8 mouse cellular contexts compared by ENCODE assay signal in the genomic region with DNA sequence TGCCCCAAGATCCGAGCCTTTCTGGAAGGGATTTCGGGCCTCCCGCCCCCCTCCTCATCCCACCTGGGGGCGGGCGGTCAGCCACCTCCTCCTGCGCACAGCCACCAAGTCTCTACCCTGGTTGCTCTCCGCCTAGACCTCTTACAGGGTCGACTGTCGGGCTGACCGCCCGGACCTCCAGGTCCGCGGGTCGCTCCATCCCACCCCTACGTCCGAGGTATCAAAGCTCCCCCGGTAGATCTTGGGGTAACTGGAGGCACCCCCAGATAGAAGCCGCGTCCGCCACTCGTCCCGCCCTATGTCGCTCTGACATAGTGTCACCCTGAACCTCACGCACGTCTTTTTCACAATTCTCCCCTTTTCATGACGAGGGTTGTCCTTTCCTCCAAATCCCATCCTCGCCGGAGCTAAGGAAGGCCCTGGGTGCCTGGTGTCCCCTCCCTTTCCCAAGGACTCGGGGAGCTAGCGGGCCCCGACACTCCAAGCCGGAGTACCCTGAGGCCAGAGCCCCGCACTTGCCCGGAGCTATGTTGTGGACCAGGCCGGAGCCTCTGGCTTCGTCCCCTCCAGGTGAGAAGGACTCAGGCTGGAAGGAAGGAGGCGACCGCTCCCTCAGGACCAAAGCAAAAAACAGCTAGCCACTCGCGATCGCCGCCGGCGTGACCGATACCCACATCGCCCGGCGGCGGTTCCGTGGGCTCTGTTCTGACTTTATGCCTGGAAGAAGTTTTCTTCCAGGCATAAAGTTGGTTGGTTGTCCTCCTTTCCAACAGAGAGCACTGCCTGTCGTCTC.
A peak's percentile ranks its signal among the peaks of the same experiment; 100 is the strongest.
DNase-seq lines count a peak whose midpoint lies in the region; ATAC-seq lines count a peak whose summit lies in the region.

No protein-coding gene starts in this region.

- peaks cover 42% of the 10 kb centered on the region for H3K27me3 ChIP-seq in heart, embryonic 11.5 days (ENCODE audit: control insufficient read depth, insufficient read depth, low read length)
- peaks cover 46% of the 10 kb centered on the region for H3K27me3 ChIP-seq in kidney, embryonic 14.5 days (ENCODE audit: control insufficient read depth, insufficient read depth, low read length)
- peaks cover 19% of the 10 kb centered on the region for H3K27me3 ChIP-seq in stomach, embryonic 16.5 days (ENCODE audit: control insufficient read depth, insufficient read depth, low read length)

- H3K4me1 ChIP-seq in heart, embryonic 11.5 days (ENCODE audit: control insufficient read depth, insufficient read depth, low read length): peaks cover 15% of the 10 kb centered on the region; the same call in 1 of the 2 replicates
- H3K4me1 ChIP-seq in kidney, embryonic 14.5 days (ENCODE audit: control insufficient read depth, insufficient read depth, low read length): no peaks in the 10 kb centered on the region
- peaks cover 22% of the 10 kb centered on the region for H3K4me1 ChIP-seq in stomach, embryonic 16.5 days (ENCODE audit: control insufficient read depth, insufficient read depth, low read length)

- peak; percentile 8 to 63 for DNase-seq in adrenal gland, adult (ENCODE audit: inconsistent age in 2 of 2, low spot score in 1 of 2)
- no peak for DNase-seq in adrenal gland, adult 8-10 months
- peak; percentile 54 to 60 for DNase-seq in B cell, adult 2 months
- DNase-seq in cerebellum, postnatal 10 days: peak; percentile 49 to 62

- H3K9me3 ChIP-seq in heart, embryonic 11.5 days (replicated peaks; ENCODE audit: control insufficient read depth, low read length): no peaks in the 10 kb centered on the region
- H3K9me3 ChIP-seq in kidney, embryonic 14.5 days (ENCODE audit: control insufficient read depth, low read length): no peaks in the 10 kb centered on the region
- H3K9me3 ChIP-seq in stomach, embryonic 16.5 days (replicated peaks; ENCODE audit: control insufficient read depth, low read length): no peaks in the 10 kb centered on the region

- H3K36me3 ChIP-seq in heart, embryonic 11.5 days (ENCODE audit: control insufficient read depth, insufficient read depth, low read length): no peaks in the 10 kb centered on the region
- no peaks in the 10 kb centered on the region for H3K36me3 ChIP-seq in kidney, embryonic 14.5 days (ENCODE audit: control insufficient read depth, insufficient read depth, low read length)
- no peaks in the 10 kb centered on the region for H3K36me3 ChIP-seq in stomach, embryonic 16.5 days (ENCODE audit: control insufficient read depth, insufficient read depth, low read length)

- no peak overlapping the region for H3K27ac ChIP-seq in heart, embryonic 11.5 days (ENCODE audit: low read depth, low read length)
- no peak overlapping the region for H3K27ac ChIP-seq in kidney, embryonic 14.5 days (ENCODE audit: low read depth, low read length)
- no peak overlapping the region for H3K27ac ChIP-seq in stomach, embryonic 16.5 days (ENCODE audit: low read length)

- under 1% methylated on average over 51 of the region's 51 CpGs for WGBS in heart, embryonic 11.5 days (ENCODE audit: insufficient replicate concordance)
- WGBS in kidney, embryonic 14.5 days: 1% methylated on average over 51 of the region's 51 CpGs
- 3% methylated on average over 51 of the region's 51 CpGs for WGBS in stomach, embryonic 16.5 days

- H3K4me3 ChIP-seq in heart, embryonic 11.5 days (ENCODE audit: low read depth, low read length): peak overlapping the region; percentile 43
- H3K4me3 ChIP-seq in kidney, embryonic 14.5 days (ENCODE audit: low read length): peak overlapping the region; percentile 37
- H3K4me3 ChIP-seq in stomach, embryonic 16.5 days (replicated peaks; ENCODE audit: low read length): peak overlapping the region; percentile 57

- ATAC-seq in heart, embryonic 11.5 days (replicated peaks; ENCODE audit: insufficient number of reproducible peaks, low FRiP score, low TSS enrichment): no peak; the same call in 1 of the 2 replicates
- peak; percentile 68 for ATAC-seq in kidney, embryonic 14.5 days (ENCODE audit: low FRiP score, low TSS enrichment)
- peak; percentile 3; the same call in 1 of the 2 replicates for ATAC-seq in megakaryocyte progenitor cell, adult 5-6 weeks (replicated peaks; ENCODE audit: poor library complexity)
- no peak for ATAC-seq in stomach, embryonic 16.5 days (ENCODE audit: insufficient read depth, low FRiP score)

- H3K9ac ChIP-seq in heart, embryonic 11.5 days (ENCODE audit: low read depth, low read length): peak overlapping the region; percentile 59; the same call in 1 of the 2 replicates
- H3K9ac ChIP-seq in kidney, embryonic 14.5 days (ENCODE audit: low read depth, low read length): no peak overlapping the region
- H3K9ac ChIP-seq in stomach, embryonic 16.5 days (ENCODE audit: low read length): peak overlapping the region; percentile 69

- H3K4me2 ChIP-seq in heart, embryonic 11.5 days: peak overlapping the region; percentile 74
- peak overlapping the region; percentile 68 for H3K4me2 ChIP-seq in kidney, embryonic 14.5 days (replicated peaks; ENCODE audit: low read depth, low read length)
- peak overlapping the region; percentile 96 for H3K4me2 ChIP-seq in stomach, embryonic 16.5 days (ENCODE audit: low read depth, low read length)

Comparison
In these comparisons a context has a peak if more than half of its experiments do, and no peak if none do; other contexts are left out.
1. ATAC-seq: peak in kidney, embryonic 14.5 days (single experiment) and megakaryocyte progenitor cell, adult 5-6 weeks (single experiment); none in heart, embryonic 11.5 days (single experiment) and stomach, embryonic 16.5 days (single experiment).
2. Peak in every context shown above with its lines, with median percentiles within 50 percentile points of each other: H3K4me2 ChIP-seq and H3K4me3 ChIP-seq.